Mouse (Mus musculus) yolk sac, embryonic 10.5 days (tissue): ENCODE results near the gene Prune1.

Experiments used
- DNase-seq: peaks from one replicate; pipeline ENCODE4 v3.0.0-alpha.2; 2017; ENCODE audit warnings: low spot score

Gene Prune1

DNA sequence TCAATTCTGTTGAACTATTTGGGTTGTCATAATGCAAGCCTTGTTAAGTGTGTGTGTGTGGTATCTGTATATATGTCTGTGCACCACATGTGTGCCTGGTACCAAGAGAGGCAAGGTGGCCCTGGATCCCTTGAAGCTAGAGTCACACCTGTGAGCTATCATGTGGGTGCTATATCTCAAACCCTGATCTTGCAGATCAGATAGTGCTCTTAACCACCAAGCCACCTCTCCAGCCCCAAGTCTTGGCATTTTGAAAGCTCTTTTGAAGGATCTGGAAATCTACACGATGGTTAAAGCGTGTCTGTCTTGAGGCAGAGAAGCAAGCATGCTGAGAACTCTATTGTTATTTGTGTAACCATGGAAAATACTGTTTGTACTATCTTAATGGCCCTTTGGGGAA lies 71.3 kb downstream of the Prune1 start:
- no peak for DNase-seq

DNA sequence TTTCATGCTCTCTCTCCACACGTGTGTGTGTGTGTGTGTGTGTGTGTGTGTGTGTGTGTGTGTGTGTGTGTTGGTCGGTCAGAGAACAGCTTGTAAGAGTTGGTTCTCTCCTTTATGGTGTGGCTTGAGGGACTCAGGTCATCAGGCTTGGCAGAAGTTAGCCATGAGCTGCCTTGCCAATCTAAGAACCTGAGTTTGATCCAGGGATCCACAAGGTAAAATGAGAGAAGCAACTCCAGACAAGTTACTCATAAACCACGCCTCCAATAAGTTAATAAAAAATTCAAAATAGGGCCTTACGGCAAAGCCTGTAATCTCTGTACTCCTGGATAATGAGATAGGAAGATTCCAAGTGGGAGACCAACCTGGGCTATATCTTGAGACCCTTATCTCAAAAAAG lies 73.6 kb downstream of the Prune1 start:
- no peak for DNase-seq

DNA sequence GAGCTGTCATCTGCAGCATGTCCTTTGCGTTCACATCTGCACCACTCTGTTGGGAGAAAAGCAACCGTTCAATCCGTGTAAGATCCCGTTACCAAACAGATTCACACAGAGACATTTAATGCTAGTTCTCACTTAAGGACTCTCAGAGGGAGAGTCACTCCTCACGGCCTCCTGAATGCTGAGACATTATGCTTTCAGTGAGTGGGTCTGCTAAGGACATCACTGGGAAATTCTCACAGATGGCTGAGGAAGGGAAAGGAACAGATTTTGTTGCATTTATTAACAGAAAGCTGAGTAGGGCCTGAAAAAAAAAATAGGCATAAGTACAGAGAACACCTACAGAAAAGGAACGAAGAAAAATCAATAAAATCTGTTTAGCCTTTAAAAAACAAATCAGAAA lies 78.0 kb downstream of the Prune1 start:
- DNase-seq, result no peak
